Mouse (Mus musculus) brain, embryonic 14.5 days (tissue): ENCODE data around the gene Glyctk.

Experiments used
- CTCF ChIP-seq: fragments of 200-500 bp; IDR thresholded peaks from 2 replicates; pipeline ENCODE4 v1.5.1; 2012; ENCODE audit warnings: inconsistent platforms, mild to moderate bottlenecking, moderate library complexity, borderline replicate concordance; ENCODE audit not compliant: insufficient read depth, insufficient read length; ENCODE audit errors: extremely low read depth
- POLR2A ChIP-seq: fragments of 200-500 bp; IDR thresholded peaks from 2 replicates; pipeline ENCODE4 v1.6.1; 2012; ENCODE audit warnings: mild to moderate bottlenecking, inconsistent platforms, borderline replicate concordance; ENCODE audit not compliant: poor library complexity, insufficient read depth, insufficient read length, severe bottlenecking; ENCODE audit errors: extremely low read depth

GRCm38 (mm10) chr9:106192998-106193397, 35.1 kb upstream of the Glyctk start:
- TF ChIP-seq CTCF (no peak), POLR2A (no peak)
